Mouse (Mus musculus): ENCODE measurements around the gene Nceh1. TPM values are rescaled to one million over a fixed set of nuclear protein-coding genes. Genes with fewer than 3 reads are reported as not detected.

Nceh1 gene
- polyA plus RNA-seq, 1 experiment from 2014 or later, result 4.5 TPM

- H3K4me3 ChIP-seq, result no peak overlapping the region
- WGBS, result 86% methylated on average over 6 of the region's 6 CpGs
- no peaks in the 10 kb centered on the region for H3K4me1 ChIP-seq
- H3K27ac ChIP-seq, result no peak overlapping the region
- no peaks in the 10 kb centered on the region for H3K9me3 ChIP-seq (replicated peaks)
- H3K9ac ChIP-seq, result no peak overlapping the region
- H3K27me3 ChIP-seq, result no peaks in the 10 kb centered on the region
- no peaks in the 10 kb centered on the region for H3K36me3 ChIP-seq (ENCODE audit: poor library complexity, severe bottlenecking)
- no peak for ATAC-seq
- no peak overlapping the region for H3K4me2 ChIP-seq
Measured at GRCm38 (mm10) chr3:27161645-27162409, 20.9 kb upstream of the Nceh1 start.

GRCm38 (mm10) chr3:27162410-27162804, 20.4 kb upstream of the Nceh1 start:
- no peak for ATAC-seq
- Histone ChIP-seq H3K9ac (no peak overlapping the region), H3K27me3 (no peaks in the 10 kb centered on the region), H3K9me3 (replicated peaks) (no peaks in the 10 kb centered on the region), H3K4me1 (no peaks in the 10 kb centered on the region), H3K27ac (no peak overlapping the region), H3K36me3 (ENCODE audit: poor library complexity, severe bottlenecking) (no peaks in the 10 kb centered on the region), H3K4me2 (no peak overlapping the region), H3K4me3 (no peak overlapping the region)
- 64% methylated on average over 2 of the region's 2 CpGs for WGBS

GRCm38 (mm10) chr3:27165481-27166065, 17.2 kb upstream of the Nceh1 start:
- Histone ChIP-seq H3K9ac (no peak overlapping the region), H3K4me1 (no peaks in the 10 kb centered on the region), H3K27me3 (no peaks in the 10 kb centered on the region), H3K27ac (no peak overlapping the region), H3K36me3 (ENCODE audit: poor library complexity, severe bottlenecking) (no peaks in the 10 kb centered on the region), H3K4me3 (no peak overlapping the region), H3K4me2 (no peak overlapping the region), H3K9me3 (replicated peaks) (no peaks in the 10 kb centered on the region)
- 82% methylated on average over 3 of the region's 3 CpGs for WGBS
- ATAC-seq, result no peak

GRCm38 (mm10) chr3:27170257-27170656, 12.5 kb upstream of the Nceh1 start:
- Histone ChIP-seq H3K9ac (no peak overlapping the region), H3K4me1 (no peaks in the 10 kb centered on the region), H3K4me2 (no peak overlapping the region), H3K27ac (no peak overlapping the region), H3K4me3 (no peak overlapping the region), H3K36me3 (ENCODE audit: poor library complexity, severe bottlenecking) (no peaks in the 10 kb centered on the region), H3K27me3 (no peaks in the 10 kb centered on the region), H3K9me3 (replicated peaks) (no peaks in the 10 kb centered on the region)
- ATAC-seq, result no peak
- WGBS, result 54% methylated on average over 1 of the region's 1 CpGs

- Histone ChIP-seq H3K9me3 (replicated peaks) (no peaks in the 10 kb centered on the region), H3K36me3 (ENCODE audit: poor library complexity, severe bottlenecking) (no peaks in the 10 kb centered on the region), H3K4me2 (no peak overlapping the region), H3K4me1 (peaks cover 10% of the 10 kb centered on the region; the same call in 1 of the 2 replicates), H3K4me3 (no peak overlapping the region), H3K27me3 (no peaks in the 10 kb centered on the region), H3K9ac (no peak overlapping the region), H3K27ac (no peak overlapping the region)
- WGBS, result 92% methylated on average over 8 of the region's 8 CpGs
- no peak for ATAC-seq
Measured at GRCm38 (mm10) chr3:27179711-27180110, 3.1 kb upstream of the Nceh1 start.

- H3K4me1 ChIP-seq, result peaks cover 10% of the 10 kb centered on the region; the same call in 1 of the 2 replicates
- H3K4me2 ChIP-seq, result peak overlapping the region; percentile 94
- H3K27ac ChIP-seq, result no peak overlapping the region; the same call in 1 of the 2 replicates
- no peaks in the 10 kb centered on the region for H3K36me3 ChIP-seq (ENCODE audit: poor library complexity, severe bottlenecking)
- peak overlapping the region; percentile 76 for H3K4me3 ChIP-seq
- H3K9ac ChIP-seq, result peak overlapping the region; percentile 79
- H3K9me3 ChIP-seq (replicated peaks), result no peaks in the 10 kb centered on the region
- WGBS, result 9% methylated on average over 19 of the region's 19 CpGs
- no peaks in the 10 kb centered on the region for H3K27me3 ChIP-seq
- ATAC-seq, result peak; percentile 8; the same call in 1 of the 2 replicates
Measured at GRCm38 (mm10) chr3:27183601-27184175, 923 bp downstream of the Nceh1 start.

- Histone ChIP-seq H3K4me2 (no peak overlapping the region), H3K4me1 (peaks cover 15% of the 10 kb centered on the region), H3K36me3 (ENCODE audit: poor library complexity, severe bottlenecking) (no peaks in the 10 kb centered on the region), H3K27ac (no peak overlapping the region), H3K4me3 (no peak overlapping the region), H3K27me3 (no peaks in the 10 kb centered on the region), H3K9me3 (replicated peaks) (no peaks in the 10 kb centered on the region), H3K9ac (no peak overlapping the region)
- no peak for ATAC-seq
- 78% methylated on average over 1 of the region's 1 CpGs for WGBS
Measured at GRCm38 (mm10) chr3:27188386-27188785, 5.6 kb downstream of the Nceh1 start.

- Histone ChIP-seq H3K4me3 (no peak overlapping the region), H3K27ac (no peak overlapping the region), H3K36me3 (ENCODE audit: poor library complexity, severe bottlenecking) (no peaks in the 10 kb centered on the region), H3K4me2 (no peak overlapping the region), H3K9ac (no peak overlapping the region), H3K4me1 (peaks cover 8% of the 10 kb centered on the region), H3K27me3 (no peaks in the 10 kb centered on the region), H3K9me3 (replicated peaks) (no peaks in the 10 kb centered on the region)
- 52% methylated on average over 14 of the region's 14 CpGs for WGBS
- peak; percentile 65; the same call in 1 of the 2 replicates for ATAC-seq
Measured at GRCm38 (mm10) chr3:27189320-27190261, 6.8 kb downstream of the Nceh1 start.

GRCm38 (mm10) chr3:27190865-27191264, 8.1 kb downstream of the Nceh1 start:
- WGBS, result 94% methylated on average over 4 of the region's 4 CpGs
- H3K9ac ChIP-seq, result no peak overlapping the region

GRCm38 (mm10) chr3:27191856-27192255, 9.1 kb downstream of the Nceh1 start:
- Histone ChIP-seq H3K4me1 (peaks cover 8% of the 10 kb centered on the region), H3K36me3 (ENCODE audit: poor library complexity, severe bottlenecking) (no peaks in the 10 kb centered on the region), H3K27me3 (no peaks in the 10 kb centered on the region), H3K27ac (no peak overlapping the region), H3K9ac (no peak overlapping the region), H3K4me2 (no peak overlapping the region), H3K4me3 (no peak overlapping the region), H3K9me3 (replicated peaks) (no peaks in the 10 kb centered on the region)
- 93% methylated on average over 6 of the region's 6 CpGs for WGBS
- no peak for ATAC-seq

More at GRCm38 (mm10) chr3:27190865-27191264, 8.1 kb downstream of the Nceh1 start:
- no peaks in the 10 kb centered on the region for H3K36me3 ChIP-seq (ENCODE audit: poor library complexity, severe bottlenecking)
- no peak for ATAC-seq
- peaks cover 8% of the 10 kb centered on the region for H3K4me1 ChIP-seq
- no peaks in the 10 kb centered on the region for H3K27me3 ChIP-seq
- H3K4me3 ChIP-seq, result no peak overlapping the region
- H3K9me3 ChIP-seq (replicated peaks), result no peaks in the 10 kb centered on the region
- no peak overlapping the region for H3K27ac ChIP-seq
- H3K4me2 ChIP-seq, result no peak overlapping the region

GRCm38 (mm10) chr3:27193844-27194317, 11.1 kb downstream of the Nceh1 start:
- 72% methylated on average over 6 of the region's 6 CpGs for WGBS
- no peak overlapping the region for H3K27ac ChIP-seq
- H3K36me3 ChIP-seq (ENCODE audit: poor library complexity, severe bottlenecking), result no peaks in the 10 kb centered on the region
- H3K9ac ChIP-seq, result no peak overlapping the region
- no peaks in the 10 kb centered on the region for H3K27me3 ChIP-seq
- no peaks in the 10 kb centered on the region for H3K9me3 ChIP-seq (replicated peaks)
- no peak overlapping the region for H3K4me2 ChIP-seq
- no peak overlapping the region for H3K4me3 ChIP-seq
- H3K4me1 ChIP-seq, result peaks cover 8% of the 10 kb centered on the region
- ATAC-seq, result no peak

Measured in forebrain, embryonic 13.5 days (tissue).